Mouse (Mus musculus): ENCODE measurements at regions not wholly inside any gene's neighbourhood (a gene's known extent, or its start where the extent isn't known, plus 50 kb on each side); places are given as distances from the start of the nearest gene placed in this dataset.

DNA sequence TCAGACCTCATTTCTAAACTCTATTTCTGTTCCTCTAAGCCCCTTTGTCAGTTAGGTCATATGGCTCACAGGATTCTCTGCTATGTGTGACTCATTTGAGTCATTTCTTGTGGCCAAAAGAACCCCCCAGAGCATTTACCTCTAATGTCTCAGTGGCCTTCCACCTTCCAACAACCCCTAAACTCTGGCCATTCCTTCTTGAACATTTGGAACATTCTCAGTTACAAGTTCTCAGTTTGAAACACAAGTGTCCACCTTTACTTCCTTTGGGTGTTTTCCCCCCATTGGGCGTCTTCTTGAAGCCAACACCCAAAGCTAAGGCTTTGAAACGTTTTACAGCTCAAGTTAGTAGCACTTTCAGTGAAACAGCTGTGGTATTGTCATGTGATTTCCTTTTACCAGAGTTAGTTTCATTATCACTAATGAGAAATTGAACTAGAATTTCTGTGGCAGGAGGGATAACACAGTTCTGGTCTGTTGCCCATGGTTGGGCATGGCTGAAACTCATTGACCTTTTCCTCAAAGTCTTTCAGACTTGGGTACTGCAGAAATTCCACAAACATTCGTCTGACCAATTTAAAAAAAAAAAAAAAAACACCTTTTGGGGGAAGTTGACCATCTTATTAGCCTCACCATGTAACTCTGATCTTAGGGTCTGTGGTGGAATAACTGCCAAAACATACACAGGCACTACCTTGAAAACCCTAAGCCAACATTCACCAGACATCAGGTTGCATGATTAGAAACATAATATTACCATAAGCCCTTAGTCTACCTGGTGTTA lies 201.8 kb downstream of the Nfkbiz start:
- no peak for DNase-seq

DNA sequence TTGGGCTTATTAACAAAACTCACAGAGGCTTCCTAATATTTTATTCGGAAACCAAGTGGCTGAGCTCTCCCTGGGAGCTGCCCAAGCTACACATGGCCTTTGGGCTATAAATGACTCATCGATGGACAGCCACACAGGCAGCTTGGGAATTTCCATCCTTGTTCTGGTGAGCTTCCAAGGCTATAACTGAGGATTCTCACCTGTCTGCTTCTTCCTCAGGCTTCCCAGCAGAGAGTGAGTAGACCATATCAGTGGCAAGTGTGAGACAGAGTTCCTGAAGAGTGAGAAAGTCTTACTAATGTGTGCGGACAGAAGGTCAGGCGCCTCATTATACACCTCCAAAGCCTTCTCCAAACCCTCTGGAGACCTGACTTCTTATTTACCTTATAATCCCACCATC lies 202.5 kb downstream of the Nfkbiz start:
- no peak for DNase-seq

DNA sequence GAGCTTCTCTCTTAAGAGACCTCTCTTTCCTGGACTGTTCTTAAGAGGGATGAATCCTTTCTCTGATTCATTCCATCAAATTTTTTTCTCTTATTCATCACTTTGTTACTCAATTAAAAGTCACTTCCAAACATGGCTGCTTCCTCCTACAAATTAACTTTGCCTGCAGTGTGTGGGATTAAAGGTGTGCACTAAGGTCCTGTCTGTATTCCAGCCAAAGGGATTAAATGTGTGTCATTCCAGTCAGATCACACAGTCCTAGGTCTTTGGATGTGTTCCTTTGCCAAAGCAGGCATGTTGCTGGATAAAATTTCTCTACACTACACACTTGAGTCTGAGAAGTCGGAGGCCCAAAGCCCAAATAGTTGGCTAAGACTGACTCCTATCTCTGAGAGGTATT lies 204.0 kb downstream of the Nfkbiz start:
- no peak for DNase-seq

DNA sequence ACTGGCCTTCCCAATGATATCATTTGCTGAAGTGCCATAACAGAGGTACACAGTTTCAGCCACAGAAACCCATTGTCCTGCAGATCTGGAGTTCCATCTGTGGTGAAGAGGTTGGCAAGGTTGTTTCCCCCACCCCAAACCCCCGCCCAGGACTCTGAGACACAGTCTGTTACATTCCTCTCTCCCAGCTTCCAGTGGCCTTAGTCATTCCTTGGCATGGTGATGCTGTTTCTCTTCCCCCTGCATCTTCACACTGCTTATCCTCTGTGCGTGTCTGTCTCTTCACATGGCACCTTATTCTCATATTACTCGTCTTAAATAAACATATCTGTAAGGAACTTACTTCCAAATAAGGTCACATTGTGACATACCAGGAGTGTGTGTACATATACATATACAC lies 206.5 kb downstream of the Nfkbiz start:
- no peak for DNase-seq

DNA sequence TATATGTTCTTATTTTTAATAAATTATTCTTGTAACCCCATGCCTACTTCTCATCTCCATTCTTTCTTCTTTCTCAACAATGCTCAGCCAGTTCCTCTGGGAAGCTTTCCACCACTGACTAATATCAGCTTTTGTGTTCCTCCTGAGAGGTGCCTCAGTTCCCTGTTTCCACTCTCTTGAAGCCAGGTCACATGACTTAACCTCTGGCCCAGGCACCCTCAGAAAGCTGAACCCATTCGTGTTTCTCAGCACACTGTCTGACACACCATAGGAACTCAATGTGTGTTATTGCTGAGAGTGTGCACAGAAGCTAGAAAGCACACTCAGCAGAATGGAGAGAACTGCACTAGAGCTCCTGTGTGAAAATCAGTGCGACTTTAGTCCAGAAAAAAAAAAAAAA lies 207.1 kb downstream of the Nfkbiz start:
- no peak for DNase-seq

DNA sequence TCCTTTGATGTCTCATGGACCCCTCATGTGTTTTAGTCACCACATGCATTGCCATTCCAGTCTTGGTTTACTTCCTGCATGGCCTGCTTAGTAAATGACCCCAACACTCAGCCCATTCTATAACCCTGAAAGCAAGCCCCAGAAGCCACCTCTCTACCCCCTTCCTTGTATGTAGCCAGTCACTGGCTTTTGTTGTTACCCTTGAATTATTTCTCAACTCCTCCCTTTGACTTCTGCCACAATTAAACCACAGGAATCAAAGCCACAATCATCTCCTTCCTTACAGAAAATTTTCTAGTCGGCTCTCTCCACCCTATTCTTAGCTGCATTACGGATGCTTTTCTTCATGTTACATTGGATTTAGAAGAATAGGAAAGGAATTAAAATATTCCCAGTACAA lies 207.7 kb downstream of the Nfkbiz start:
- DNase-seq, result no peak

DNA sequence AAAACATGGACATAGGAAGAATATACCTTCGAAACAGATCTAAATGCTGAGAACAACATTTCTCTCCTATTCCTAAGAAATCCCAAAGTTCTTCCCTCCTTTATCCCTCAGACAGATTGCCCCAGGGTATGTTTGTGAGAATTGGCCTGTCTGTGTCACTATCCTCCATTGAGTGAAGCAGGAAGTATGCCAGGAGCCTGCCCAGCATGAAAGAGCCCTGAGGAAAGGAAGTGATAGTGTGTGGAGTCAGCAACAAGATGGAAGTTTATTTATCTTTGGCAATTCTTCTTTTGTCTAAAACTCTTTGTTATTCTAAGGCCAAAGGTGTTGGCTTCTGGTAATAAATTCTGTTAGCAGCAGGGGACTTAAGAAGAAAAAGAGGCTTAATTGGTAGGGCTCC lies 211.2 kb downstream of the Nfkbiz start:
- no peak for DNase-seq

DNA sequence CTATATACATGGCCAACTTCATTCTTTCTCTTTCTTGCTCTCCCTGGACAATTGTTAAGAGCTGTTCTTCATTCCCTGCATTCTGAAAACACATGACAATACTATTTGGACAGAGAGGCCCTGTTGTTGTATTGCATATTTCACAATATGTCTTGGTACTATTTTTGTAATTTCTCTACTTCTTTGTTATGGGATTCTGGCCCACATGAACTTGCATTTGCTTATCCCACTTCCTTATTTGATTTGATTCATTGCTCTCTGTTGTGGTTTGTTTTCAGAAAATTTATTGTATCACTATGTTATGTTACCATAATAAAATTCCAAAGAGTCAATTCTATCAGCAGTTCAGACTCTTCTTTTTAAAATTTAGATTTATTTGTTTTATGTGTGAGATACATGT lies 215.3 kb downstream of the Nfkbiz start:
- DNase-seq, result no peak

DNA sequence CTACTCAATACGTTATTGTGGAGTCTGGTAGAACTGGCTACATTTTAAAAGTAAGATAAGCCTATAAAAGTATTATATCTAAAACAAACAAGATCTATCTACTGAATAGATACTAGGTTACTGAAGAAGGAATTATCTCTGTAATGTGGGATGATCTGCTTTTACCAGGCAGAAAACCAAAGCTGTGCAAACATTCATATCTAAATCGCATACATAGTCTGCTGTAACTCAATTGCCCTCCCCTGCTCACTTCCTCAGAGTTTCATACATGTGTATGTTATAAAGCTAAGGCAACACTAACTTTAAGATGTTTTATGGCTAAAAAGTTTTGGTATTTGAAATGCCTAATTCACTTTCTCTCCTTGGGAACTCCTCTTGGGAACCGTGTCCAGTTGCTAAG lies 219.0 kb downstream of the Nfkbiz start:
- DNase-seq, result no peak

DNA sequence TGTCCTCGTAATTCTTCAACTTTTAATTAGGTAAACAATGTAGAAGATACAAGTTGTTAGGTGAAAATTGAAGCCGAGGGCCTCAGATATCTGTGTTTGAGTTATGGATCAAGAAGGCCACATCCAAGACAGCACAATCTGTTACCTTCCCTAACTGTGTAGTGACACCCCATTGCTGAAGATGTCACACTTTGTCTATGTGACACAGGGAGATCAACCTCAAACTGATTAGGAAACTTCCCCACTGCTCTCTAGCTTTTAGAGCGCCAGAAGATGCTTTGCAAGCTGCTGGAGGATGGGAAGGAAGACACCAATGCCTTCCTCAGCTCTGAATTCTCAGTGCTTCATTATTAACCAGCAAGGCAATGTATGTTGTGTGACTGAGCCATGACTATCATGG lies 220.7 kb downstream of the Nfkbiz start:
- DNase-seq, result no peak

DNA sequence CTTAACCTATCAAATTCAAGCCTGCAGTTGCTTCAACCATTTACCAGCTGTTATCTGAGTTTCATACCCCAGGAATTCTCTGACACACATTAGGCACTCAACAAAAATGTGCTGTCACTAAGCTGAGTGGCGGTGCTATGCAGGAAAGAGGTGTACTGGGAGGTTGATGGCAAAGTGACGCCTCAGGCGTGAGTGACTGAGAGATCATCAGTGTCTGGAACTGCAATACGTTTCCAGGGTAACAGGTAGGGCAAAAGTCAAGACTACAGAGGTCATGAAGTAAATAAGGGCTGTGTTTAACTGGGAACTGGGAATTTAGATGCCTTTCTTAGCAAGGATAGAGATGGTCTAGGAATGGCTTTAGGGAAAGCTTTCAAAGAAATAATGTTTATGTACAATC lies 221.2 kb downstream of the Nfkbiz start:
- no peak for DNase-seq

DNA sequence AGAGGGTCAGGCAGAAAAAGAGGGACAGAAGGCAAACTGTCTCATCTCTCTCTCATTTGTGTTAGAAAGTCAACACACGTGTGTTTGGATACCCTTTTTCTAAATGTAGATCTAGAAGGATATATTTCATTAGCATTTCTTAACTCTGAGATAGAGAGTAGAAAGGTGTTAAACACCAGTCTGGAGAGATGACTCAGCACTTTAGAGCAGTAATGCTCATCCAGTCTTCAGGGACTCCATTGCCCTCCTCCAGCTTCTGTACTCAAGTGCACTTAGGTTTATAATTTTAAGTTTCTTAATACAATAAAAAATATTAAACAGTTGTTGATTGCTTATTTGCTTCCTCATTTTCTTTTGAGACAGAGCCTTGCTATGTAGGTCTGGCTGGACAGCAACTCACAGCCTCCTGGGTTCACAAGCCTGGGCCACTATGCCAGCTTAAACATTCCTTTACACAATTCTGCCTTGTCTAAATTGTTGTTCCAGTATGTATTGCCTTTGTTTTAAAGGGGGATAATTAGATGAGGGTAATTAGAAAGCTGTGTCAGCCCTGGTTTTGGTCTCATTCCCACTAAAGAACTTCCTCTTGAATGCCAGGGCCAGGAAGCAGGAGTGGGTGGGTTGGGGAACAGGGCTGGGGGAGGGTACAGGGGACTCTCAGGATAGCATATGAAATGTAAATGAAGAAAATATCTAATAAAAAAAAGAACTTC lies 222.1 kb downstream of the Nfkbiz start:
- DNase-seq, result no peak

DNA sequence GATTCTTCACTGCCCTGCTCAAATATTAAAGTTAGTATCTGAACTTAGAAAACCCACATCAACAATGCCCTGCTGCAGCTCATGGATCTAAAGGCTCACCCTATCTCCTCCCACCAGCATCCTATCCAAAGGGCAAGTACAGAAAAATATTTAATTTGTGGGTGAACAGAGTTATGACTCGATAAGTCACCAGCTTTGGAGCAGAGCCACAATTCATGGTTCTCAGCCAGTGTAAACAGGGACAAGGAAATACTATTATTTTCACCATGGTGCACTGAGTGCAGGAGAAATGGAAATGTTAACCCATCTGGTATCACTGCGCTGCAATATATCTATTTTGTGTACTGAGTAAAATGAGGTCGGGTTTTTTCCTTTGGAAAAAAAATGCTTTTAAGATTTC lies 225.8 kb downstream of the Nfkbiz start:
- no peak for DNase-seq

DNA sequence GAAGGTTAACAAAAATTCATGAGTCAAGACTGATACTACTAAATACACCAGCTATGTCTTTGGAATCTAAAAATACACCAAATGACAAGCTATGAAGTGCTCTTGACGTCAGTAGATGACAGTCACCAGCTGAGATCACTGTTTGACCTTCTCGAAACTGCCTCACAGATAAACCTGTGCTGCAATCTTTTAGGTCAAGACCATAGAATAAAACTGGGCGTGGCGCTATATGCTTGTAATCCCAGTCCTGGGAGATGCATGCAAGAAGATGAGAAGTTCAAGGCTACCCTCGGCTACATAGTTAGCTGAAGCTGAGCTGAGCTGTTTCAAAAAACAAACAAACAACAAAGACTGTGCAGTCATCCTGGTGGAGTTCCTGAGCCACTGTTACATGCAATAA lies 226.7 kb downstream of the Nfkbiz start:
- no peak for DNase-seq

DNA sequence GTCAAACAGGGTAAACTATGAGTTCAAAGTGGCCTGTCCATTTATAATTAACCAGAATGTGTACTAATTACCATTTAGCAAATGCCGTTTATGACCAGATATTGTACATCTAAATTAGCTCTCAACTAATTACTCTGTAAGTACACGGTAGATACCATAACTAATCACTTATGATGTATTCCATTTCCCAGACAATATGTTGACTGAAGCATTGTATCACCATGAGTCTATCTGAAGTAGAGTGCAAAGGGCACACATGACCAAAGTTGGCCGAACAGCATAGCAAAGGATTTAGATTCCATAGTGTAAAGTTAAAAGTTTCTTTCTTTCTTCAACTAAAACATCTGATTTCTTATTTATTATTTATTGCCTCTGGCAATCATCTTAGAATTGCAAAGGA lies 227.5 kb downstream of the Nfkbiz start:
- DNase-seq, result no peak

DNA sequence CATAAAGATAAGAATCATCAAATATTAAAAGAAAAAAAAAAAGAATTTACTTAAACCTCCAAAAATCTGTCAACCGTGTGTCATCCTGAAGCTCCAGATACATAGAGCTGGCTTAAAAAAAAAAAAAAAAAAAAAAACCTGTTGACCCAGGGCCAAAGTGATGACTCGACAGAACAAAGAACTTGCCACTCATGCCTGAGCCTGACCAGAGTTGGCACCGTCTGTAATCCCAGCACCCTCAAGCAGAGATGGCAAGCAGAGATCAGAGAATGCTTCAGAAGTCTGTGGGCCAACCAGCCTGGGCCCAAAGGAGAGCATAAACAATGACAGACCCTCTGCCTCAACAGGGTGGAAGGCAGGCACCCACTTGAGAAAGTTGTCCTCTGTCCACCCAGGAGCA lies 230.3 kb downstream of the Nfkbiz start:
- no peak for DNase-seq

DNA sequence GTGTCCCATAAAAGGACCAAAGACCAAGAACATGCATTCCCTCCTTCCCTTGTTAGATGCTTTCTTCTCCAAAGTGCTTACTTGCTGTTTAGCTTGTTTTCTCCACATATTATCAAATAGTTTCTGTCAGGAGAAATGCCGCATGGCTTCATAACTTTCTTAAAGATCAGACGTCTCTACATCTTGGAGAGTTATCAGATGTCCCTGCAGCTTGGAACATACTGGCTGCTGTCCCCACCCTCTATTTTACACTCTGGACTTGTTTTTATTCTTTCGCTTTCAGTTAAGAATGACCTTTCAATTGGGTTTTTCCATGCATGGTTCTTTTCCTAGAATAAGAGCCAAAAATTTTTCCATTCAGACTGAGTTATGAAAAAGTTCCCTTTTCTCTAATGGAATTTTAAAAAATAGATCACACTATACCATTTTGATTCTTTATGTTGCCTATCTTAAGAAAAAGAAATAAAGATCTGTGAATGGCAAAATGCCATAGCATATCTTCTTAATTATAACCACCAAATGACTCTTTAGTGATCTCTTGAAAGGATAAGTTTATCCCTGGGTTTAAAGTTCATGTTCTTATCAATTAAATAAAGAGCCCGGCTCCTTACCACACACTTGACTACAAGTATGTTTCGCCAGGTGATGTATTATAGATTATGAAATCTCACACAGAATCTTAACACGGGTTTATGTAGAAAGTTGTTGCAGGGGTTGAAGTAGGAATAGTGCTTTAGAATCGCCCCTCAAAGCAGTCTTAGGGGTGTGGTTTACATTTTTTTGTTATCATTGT lies 232.1 kb downstream of the Nfkbiz start:
- no peak for DNase-seq

DNA sequence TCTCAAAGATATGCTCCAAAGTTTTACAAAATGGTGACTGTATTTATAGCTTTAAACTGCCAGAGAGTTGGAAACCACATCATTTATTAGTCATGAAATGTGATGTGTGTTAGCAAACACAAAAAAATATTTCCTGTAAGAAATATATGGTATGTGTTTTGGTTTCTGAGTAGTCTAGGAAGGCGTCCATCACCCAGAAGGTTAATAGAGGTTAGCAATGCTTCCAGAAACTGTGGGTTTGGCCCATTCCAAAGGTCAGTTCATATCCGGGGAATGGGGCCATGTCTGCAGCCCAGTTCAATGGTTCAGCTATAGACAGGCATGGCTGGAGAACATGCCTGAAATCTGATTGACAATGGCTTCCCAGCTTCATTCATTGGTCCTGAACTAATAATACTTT lies 235.1 kb downstream of the Nfkbiz start:
- DNase-seq, result no peak

DNA sequence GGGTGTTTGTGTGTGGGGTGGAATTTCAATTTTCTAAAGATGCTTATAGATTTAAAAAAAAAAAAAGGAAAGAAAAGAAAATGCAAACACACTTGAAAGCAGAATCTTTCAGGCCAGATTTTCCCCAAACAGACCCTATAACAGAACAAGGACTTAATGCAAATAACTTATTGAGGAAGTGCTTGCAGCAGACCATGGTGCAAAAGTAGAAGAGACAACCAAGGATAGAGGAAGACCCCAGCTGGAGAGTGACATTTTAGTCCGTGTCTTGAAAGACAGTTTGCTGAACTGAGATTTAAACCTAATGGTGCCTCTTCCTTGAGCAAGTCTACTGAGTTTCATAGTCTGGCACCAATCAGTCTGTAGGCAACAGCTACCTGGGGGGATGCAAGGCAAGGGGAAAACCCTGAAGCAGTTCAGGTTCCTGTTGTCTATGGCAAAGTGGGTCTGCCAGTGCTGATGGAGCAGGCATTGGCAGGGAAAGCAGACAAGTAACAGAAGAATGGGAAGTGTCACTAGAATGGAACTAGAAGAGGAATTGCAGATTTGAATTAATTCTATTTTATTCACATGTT lies 249.2 kb downstream of the Nfkbiz start:
- DNase-seq, result no peak

DNA sequence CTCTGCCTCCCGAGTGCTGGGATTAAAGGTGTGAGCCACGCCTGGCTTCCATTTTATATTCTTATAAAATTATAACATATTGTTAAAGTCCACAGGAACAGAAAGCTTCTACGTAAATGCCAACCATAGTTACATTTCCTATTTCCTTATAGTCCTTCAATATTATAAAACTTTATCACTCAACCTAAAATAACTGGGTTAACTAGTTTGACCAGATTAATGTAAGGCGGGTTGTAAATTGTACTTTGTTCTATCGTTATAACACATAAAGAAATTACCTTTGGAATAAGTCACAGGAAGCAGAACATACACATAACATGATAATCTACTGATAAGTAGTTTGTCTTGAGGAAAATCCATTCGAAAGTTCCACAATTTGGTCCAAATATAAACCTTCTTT lies 251.6 kb downstream of the Nfkbiz start:
- DNase-seq, result no peak

DNA sequence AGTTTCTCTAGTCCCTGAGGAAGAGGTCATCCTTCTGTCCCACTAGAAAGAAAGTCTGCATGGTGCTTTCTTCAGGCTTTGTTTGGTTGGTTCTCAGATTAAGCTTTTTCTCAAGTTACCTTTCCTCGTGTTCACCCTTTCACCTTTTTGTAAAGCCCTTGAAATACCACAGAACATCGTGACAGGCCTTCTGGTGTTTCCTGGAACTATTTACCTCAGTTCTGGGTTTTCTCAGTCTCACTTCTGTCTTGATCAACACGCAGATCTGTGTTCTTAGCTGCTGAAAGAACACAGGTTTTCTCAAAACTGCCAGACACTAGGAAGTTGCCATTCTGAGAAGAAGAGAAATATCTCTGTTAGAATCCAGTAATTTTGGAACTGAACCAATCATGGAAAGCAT lies 255.8 kb downstream of the Nfkbiz start:
- DNase-seq, result no peak

DNA sequence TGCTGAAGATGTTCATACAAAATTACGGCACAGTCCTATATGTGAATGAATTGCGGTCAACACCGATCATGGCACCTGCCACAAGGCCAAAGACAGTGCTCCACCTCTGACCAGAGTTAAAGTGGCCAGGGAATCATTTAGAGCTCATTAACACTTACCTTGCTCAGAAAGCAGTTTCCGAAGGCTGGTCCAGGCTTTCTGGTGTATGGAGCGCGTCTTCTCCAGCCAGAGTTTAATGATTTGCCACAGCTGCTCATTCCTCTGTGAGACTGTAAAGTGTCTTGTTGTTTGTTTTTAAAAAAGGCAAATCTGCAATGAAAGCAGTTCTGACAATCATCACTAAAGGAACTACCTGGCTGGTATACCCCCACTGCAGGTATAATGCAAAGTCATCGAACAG lies 256.7 kb downstream of the Nfkbiz start:
- DNase-seq, result no peak

DNA sequence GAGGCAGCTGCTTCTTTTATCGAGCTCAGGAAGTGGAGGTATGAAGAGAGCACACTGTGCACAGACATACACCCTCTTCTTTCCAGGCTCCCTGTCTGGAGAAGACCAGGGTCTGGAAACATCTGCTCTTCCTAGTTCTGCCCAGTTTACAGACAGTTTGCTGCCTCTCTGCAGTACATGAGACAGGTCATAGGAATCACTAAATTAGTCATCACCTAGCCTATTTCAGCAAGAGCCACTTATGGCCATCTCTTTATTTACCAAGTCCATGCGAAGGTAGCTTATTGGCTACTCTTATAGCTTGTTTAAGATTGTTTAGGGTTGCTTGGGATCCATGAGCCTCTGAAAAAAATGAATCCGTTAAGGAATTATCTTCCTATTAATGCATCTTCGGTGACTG lies 257.9 kb downstream of the Nfkbiz start:
- no peak for DNase-seq

DNA sequence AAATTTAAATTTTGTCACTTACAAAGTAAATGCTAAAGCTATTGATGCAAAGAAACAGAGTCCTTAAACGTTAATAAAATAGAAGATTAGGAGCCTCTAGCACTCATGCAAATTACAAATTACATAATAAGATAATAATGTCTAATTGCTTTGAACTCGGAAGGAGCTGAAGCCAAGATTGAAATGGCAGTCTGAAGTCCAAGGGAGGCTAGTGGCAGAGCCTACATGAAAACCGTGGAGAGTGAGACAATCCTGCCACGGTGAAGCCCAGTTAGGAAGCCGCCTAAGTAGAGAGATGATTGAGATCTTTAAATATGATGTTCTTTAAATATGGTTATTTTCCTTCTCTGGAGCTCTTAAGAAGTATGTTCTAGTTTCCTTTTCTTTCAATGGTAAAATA lies 260.0 kb downstream of the Nfkbiz start:
- DNase-seq, result no peak
